Mouse (Mus musculus): Measurements from ENCODE around the gene Brd7. TPM values are rescaled to one million over a fixed set of nuclear protein-coding genes. Genes with fewer than 3 reads are reported as not detected.

Gene Brd7
- polyA plus RNA-seq, 1 experiment: 20.9 TPM

- Histone ChIP-seq H3K36me3 (ENCODE audit: control insufficient read depth) (peaks cover 100% of the 10 kb centered on the region), H3K4me3 (replicated peaks) (no peak overlapping the region), H3K9me3 (ENCODE audit: control insufficient read depth, low read length) (no peaks in the 10 kb centered on the region), H3K27me3 (ENCODE audit: control insufficient read depth) (no peaks in the 10 kb centered on the region), H3K4me1 (ENCODE audit: control insufficient read depth) (peaks cover 2% of the 10 kb centered on the region; the same call in 1 of the 2 replicates)
- TF ChIP-seq GATA1 (IDR thresholded peaks at IDR 0.05; ENCODE audit: low read length): no peak
- no peak for TF ChIP-seq TAL1 (IDR thresholded peaks at IDR 0.05; ENCODE audit: low read length)
These were observed 43.8 kb downstream of the Brd7 start for GRCm38 (mm10) chr8:88318151-88318550.

- Histone ChIP-seq H3K27me3 (ENCODE audit: control insufficient read depth) (no peaks in the 10 kb centered on the region), H3K36me3 (ENCODE audit: control insufficient read depth) (peaks cover 99% of the 10 kb centered on the region), H3K4me3 (replicated peaks) (no peak overlapping the region), H3K4me1 (ENCODE audit: control insufficient read depth) (peaks cover 2% of the 10 kb centered on the region; the same call in 1 of the 2 replicates), H3K9me3 (ENCODE audit: control insufficient read depth, low read length) (no peaks in the 10 kb centered on the region)
- no peak for TF ChIP-seq TAL1 (IDR thresholded peaks at IDR 0.05; ENCODE audit: low read length)
These were observed 44.7 kb downstream of the Brd7 start for GRCm38 (mm10) chr8:88317341-88317740.

- H3K36me3 ChIP-seq (ENCODE audit: control insufficient read depth): peaks cover 99% of the 10 kb centered on the region
- H3K4me1 ChIP-seq (ENCODE audit: control insufficient read depth): peaks cover 2% of the 10 kb centered on the region; the same call in 1 of the 2 replicates
- H3K27me3 ChIP-seq (ENCODE audit: control insufficient read depth): no peaks in the 10 kb centered on the region
- no peak overlapping the region for H3K4me3 ChIP-seq (replicated peaks)
- H3K9me3 ChIP-seq (ENCODE audit: control insufficient read depth, low read length): no peaks in the 10 kb centered on the region
- TF ChIP-seq TAL1 (IDR thresholded peaks at IDR 0.05; ENCODE audit: low read length): no peak
- no peak for TF ChIP-seq GATA1 (IDR thresholded peaks at IDR 0.05; ENCODE audit: low read length)
These were observed 45.7 kb downstream of the Brd7 start for GRCm38 (mm10) chr8:88316139-88316931.

- H3K36me3 ChIP-seq (ENCODE audit: control insufficient read depth): peaks cover 99% of the 10 kb centered on the region
- no peak for TF ChIP-seq GATA1 (IDR thresholded peaks at IDR 0.05; ENCODE audit: low read length)
- no peak for TF ChIP-seq TAL1 (IDR thresholded peaks at IDR 0.05; ENCODE audit: low read length)
- no peaks in the 10 kb centered on the region for H3K27me3 ChIP-seq (ENCODE audit: control insufficient read depth)
- no peaks in the 10 kb centered on the region for H3K9me3 ChIP-seq (ENCODE audit: control insufficient read depth, low read length)
- no peak overlapping the region for H3K4me3 ChIP-seq (replicated peaks)
- peaks cover 2% of the 10 kb centered on the region; the same call in 1 of the 2 replicates for H3K4me1 ChIP-seq (ENCODE audit: control insufficient read depth)
These were observed 46.7 kb downstream of the Brd7 start for GRCm38 (mm10) chr8:88315302-88315701.

- TF ChIP-seq TAL1 (IDR thresholded peaks at IDR 0.05; ENCODE audit: low read length): no peak
- no peak overlapping the region for H3K4me3 ChIP-seq (replicated peaks)
- no peaks in the 10 kb centered on the region for H3K27me3 ChIP-seq (ENCODE audit: control insufficient read depth)
- H3K36me3 ChIP-seq (ENCODE audit: control insufficient read depth): peaks cover 99% of the 10 kb centered on the region
- H3K4me1 ChIP-seq (ENCODE audit: control insufficient read depth): peaks cover 2% of the 10 kb centered on the region; the same call in 1 of the 2 replicates
- H3K9me3 ChIP-seq (ENCODE audit: control insufficient read depth, low read length): no peaks in the 10 kb centered on the region
These were observed 48.0 kb downstream of the Brd7 start for GRCm38 (mm10) chr8:88313991-88314390.

- TF ChIP-seq TAL1 (IDR thresholded peaks at IDR 0.05; ENCODE audit: low read length) (no peak), GATA1 (IDR thresholded peaks at IDR 0.05; ENCODE audit: low read length) (no peak)
- Histone ChIP-seq H3K36me3 (ENCODE audit: control insufficient read depth) (peaks cover 99% of the 10 kb centered on the region), H3K9me3 (ENCODE audit: control insufficient read depth, low read length) (no peaks in the 10 kb centered on the region), H3K4me1 (ENCODE audit: control insufficient read depth) (peaks cover 4% of the 10 kb centered on the region), H3K4me3 (replicated peaks) (no peak overlapping the region), H3K27me3 (ENCODE audit: control insufficient read depth) (no peaks in the 10 kb centered on the region)
These were observed 49.0 kb downstream of the Brd7 start for GRCm38 (mm10) chr8:88312966-88313365.

- H3K9me3 ChIP-seq (ENCODE audit: control insufficient read depth, low read length): no peaks in the 10 kb centered on the region
- no peaks in the 10 kb centered on the region for H3K27me3 ChIP-seq (ENCODE audit: control insufficient read depth)
- peaks cover 16% of the 10 kb centered on the region for H3K4me1 ChIP-seq (ENCODE audit: control insufficient read depth)
- TF ChIP-seq TAL1 (IDR thresholded peaks at IDR 0.05; ENCODE audit: low read length): no peak
- no peak for TF ChIP-seq GATA1 (IDR thresholded peaks at IDR 0.05; ENCODE audit: low read length)
- H3K36me3 ChIP-seq (ENCODE audit: control insufficient read depth): peaks cover 94% of the 10 kb centered on the region
- H3K4me3 ChIP-seq (replicated peaks): no peak overlapping the region
These were observed 51.7 kb downstream of the Brd7 start for GRCm38 (mm10) chr8:88310286-88310685.

GRCm38 (mm10) chr8:88309881-88310280 lies 52.1 kb downstream of the Brd7 start:
- H3K4me3 ChIP-seq (replicated peaks): no peak overlapping the region
- H3K4me1 ChIP-seq (ENCODE audit: control insufficient read depth): peaks cover 16% of the 10 kb centered on the region
- peaks cover 90% of the 10 kb centered on the region for H3K36me3 ChIP-seq (ENCODE audit: control insufficient read depth)
- TF ChIP-seq GATA1 (IDR thresholded peaks at IDR 0.05; ENCODE audit: low read length) (no peak), TAL1 (IDR thresholded peaks at IDR 0.05; ENCODE audit: low read length) (no peak)
- no peaks in the 10 kb centered on the region for H3K9me3 ChIP-seq (ENCODE audit: control insufficient read depth, low read length)
- H3K27me3 ChIP-seq (ENCODE audit: control insufficient read depth): no peaks in the 10 kb centered on the region

GRCm38 (mm10) chr8:88309274-88309873 lies 52.6 kb downstream of the Brd7 start:
- Histone ChIP-seq H3K27me3 (ENCODE audit: control insufficient read depth) (no peaks in the 10 kb centered on the region), H3K9me3 (ENCODE audit: control insufficient read depth, low read length) (no peaks in the 10 kb centered on the region), H3K4me1 (ENCODE audit: control insufficient read depth) (peaks cover 19% of the 10 kb centered on the region), H3K36me3 (ENCODE audit: control insufficient read depth) (peaks cover 89% of the 10 kb centered on the region), H3K4me3 (replicated peaks) (no peak overlapping the region)
- TF ChIP-seq TAL1 (IDR thresholded peaks at IDR 0.05; ENCODE audit: low read length) (no peak), GATA1 (IDR thresholded peaks at IDR 0.05; ENCODE audit: low read length) (no peak)

Measured in erythroblast, embryonic 14.5 days (primary cell).